Mouse (Mus musculus) heart, adult 2 months (tissue): ENCODE measurements at regions not wholly inside any gene's neighbourhood (a gene's known extent, or its start where the extent isn't known, plus 50 kb on each side); places are given as distances from the start of the nearest gene placed in this dataset.

Experiments used
- CTCF ChIP-seq: fragments of 200-600 bp; IDR thresholded peaks from 2 replicates; pipeline ENCODE4 v1.8.1; 2022; ENCODE audit warnings: antibody characterized with exemption, mild to moderate bottlenecking, moderate library complexity
- POLR2A ChIP-seq: fragments of 200-500 bp; IDR thresholded peaks from 2 replicates; pipeline ENCODE4 v1.6.1; 2011; ENCODE audit warnings: mild to moderate bottlenecking, low read depth, low read length, control low read depth; ENCODE audit not compliant: insufficient read depth

- TF ChIP-seq CTCF (no peak), POLR2A (no peak)
Measured at GRCm38 (mm10) chr4:72997686-72998085, 145.3 kb upstream of the Aldoart1 start.
